Mouse (Mus musculus): ENCODE results near the gene Col3a1. TPM values are rescaled to one million over a fixed set of nuclear protein-coding genes. Genes with fewer than 3 reads are reported as not detected.

The Col3a1 gene
- polyA plus RNA-seq (2012; rRNA removed): 98.2 and 173 TPM in 2 replicates

DNA sequence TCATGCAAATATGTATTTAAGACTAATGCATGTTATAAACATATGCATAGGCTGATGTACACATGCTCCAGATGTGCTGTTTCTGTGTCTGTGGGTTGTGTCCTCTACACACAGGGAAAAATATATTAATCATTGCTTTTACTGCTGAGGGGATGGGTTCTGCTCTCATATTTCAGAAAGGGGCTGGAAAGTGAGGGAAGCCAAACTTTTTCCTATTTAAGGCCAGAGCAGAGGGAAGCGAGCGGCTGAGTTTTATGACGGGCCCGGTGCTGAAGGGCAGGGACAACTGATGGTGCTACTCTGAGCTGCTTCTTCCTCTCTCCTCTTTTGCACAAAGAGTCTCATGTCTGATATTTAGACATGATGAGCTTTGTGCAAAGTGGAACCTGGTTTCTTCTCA lies at the start of gene Col3a1:
Gene Col3a1, plus strand, starts transcription at position 151 of the 400 bp plus-strand sequence.
- TF ChIP-seq POLR2A (IDR thresholded peaks at IDR 0.05; ENCODE audit: borderline replicate concordance, extremely low read depth, insufficient read depth, insufficient read length, poor library complexity, severe bottlenecking): peak; percentile 26; the same call in 1 of the 2 replicates
- no peak for TF ChIP-seq CTCF (IDR thresholded peaks at IDR 0.05; ENCODE audit: borderline replicate concordance, extremely low read depth, insufficient read depth, insufficient read length)
- no peak for DNase-seq (ENCODE audit: low read depth)

DNA sequence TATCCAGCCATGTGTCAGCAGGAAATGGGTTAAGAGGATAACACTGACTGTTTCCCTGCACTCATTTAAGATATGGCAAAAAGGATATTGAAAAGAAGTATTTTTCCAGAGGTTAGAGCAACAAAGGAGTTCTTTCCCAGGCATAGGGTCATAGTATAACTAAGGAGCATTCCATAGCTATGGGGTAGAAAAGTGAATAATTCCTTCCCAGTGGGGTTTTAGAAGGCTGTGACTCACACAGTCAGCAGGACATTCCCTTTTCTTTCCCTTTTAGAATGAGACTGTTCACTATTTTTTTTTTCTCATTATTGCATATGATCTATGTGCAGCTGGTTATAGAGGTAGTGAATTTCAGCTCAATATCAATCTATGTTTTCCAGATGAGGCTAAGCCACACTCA lies 41.9 kb upstream of the Col3a1 start:
- DNase-seq (ENCODE audit: low read depth): no peak
- TF ChIP-seq POLR2A (IDR thresholded peaks at IDR 0.05; ENCODE audit: borderline replicate concordance, extremely low read depth, insufficient read depth, insufficient read length, poor library complexity, severe bottlenecking) (no peak), CTCF (IDR thresholded peaks at IDR 0.05; ENCODE audit: borderline replicate concordance, extremely low read depth, insufficient read depth, insufficient read length) (no peak)

DNA sequence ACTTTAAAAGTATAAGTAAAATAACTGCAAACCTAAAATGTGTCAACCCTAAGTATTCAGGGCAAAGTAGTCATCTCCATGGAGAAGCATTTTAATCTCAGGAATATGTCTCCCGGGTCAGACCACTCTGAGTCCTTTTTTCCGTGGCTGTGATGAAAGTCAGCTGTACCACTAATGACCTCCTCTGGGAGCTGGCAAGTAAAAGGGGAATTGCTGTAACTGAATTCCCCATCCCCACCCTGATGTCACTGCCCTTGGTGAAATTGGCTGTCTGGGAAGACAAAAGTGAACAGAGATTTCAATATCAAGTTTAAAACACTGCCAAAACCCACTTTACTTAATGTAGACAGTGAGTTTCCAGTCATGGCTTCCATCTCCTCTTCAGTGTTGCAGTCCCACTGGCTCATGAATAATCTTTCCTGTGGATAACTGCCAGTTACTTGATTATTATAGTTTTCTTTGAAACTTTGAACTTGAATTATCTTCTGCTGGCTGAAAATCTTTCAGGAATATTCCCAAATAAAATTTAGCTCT lies 35.3 kb upstream of the Col3a1 start:
- TF ChIP-seq POLR2A (IDR thresholded peaks at IDR 0.05; ENCODE audit: borderline replicate concordance, extremely low read depth, insufficient read depth, insufficient read length, poor library complexity, severe bottlenecking) (no peak), CTCF (IDR thresholded peaks at IDR 0.05; ENCODE audit: borderline replicate concordance, extremely low read depth, insufficient read depth, insufficient read length) (no peak)
- DNase-seq (ENCODE audit: low read depth): peak; percentile 36

DNA sequence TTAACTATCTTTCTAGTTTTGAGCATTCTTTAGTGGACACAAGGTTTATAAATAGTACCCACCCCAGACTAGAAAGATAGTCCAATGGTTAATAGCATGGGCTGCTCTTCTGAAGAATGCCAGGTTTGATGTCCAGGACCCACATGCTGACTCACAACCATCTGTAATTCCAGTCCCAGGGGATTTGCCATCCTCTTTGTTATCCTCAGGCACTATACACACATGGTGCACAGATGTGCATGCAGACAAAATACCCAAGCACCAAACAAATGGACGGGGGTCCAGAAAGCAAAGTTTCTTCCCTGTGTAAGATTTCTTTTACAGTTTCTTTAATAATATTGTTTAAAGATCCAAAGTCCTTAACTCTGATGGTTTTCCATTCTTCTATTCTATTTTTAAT lies 23.4 kb upstream of the Col3a1 start:
- no peak for DNase-seq (ENCODE audit: low read depth)
- no peak for TF ChIP-seq CTCF (IDR thresholded peaks at IDR 0.05; ENCODE audit: borderline replicate concordance, extremely low read depth, insufficient read depth, insufficient read length)
- no peak for TF ChIP-seq POLR2A (IDR thresholded peaks at IDR 0.05; ENCODE audit: borderline replicate concordance, extremely low read depth, insufficient read depth, insufficient read length, poor library complexity, severe bottlenecking)

DNA sequence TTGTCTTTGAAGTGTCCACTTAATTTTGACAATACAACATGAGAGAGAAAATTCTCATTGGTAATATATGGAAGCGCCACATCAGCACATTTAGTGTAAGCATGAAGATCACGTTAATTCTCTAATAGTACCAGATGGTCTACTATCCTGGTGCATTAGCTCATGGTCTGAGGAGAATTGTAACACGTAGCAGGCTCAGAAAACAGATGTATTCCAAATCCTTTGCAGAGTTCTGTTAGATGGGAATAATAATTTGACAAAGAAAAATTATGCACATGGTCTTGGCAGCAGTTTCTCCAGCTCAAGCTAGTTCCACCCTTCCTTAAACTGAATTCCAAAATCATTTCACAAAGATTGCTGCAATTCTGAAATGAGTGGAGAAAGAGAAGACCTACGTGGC lies 21.3 kb upstream of the Col3a1 start:
- TF ChIP-seq CTCF (IDR thresholded peaks at IDR 0.05; ENCODE audit: borderline replicate concordance, extremely low read depth, insufficient read depth, insufficient read length): no peak
- no peak for TF ChIP-seq POLR2A (IDR thresholded peaks at IDR 0.05; ENCODE audit: borderline replicate concordance, extremely low read depth, insufficient read depth, insufficient read length, poor library complexity, severe bottlenecking)
- no peak for DNase-seq (ENCODE audit: low read depth)

DNA sequence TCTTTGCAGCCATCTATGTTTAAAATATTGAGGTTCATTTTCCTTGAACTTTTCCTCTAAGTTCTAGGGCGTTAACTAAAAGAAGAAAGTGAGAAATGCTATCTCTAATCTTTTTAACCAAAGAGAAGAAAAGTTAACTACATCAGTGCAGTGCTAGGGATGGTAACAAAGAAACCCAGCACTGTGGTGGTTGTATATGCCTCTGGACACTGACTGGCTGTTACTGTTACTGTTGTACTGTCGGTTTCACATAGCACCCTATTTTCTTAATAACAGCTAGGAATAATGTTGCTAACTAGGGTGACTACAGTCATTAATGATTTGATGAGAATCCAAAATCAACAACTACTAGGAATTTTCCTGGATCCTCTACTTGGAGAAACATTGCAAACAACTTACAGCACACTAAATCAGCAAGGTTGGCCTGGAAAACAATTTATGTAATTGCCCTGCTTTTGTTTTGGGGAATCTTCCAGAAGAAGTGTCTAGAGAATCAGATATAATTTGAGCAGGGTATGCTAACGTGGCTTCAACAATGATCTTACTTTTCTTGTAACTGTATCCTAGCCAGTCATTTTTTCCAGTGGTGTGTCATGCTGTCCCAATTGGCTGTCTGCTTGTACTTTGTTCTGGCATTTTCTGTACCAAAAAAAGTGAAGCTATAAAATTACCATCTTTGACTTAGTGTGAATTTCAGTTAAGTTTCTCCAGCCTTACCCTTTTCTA lies 11.8 kb upstream of the Col3a1 start:
- TF ChIP-seq CTCF (IDR thresholded peaks at IDR 0.05; ENCODE audit: borderline replicate concordance, extremely low read depth, insufficient read depth, insufficient read length) (no peak), POLR2A (IDR thresholded peaks at IDR 0.05; ENCODE audit: borderline replicate concordance, extremely low read depth, insufficient read depth, insufficient read length, poor library complexity, severe bottlenecking) (no peak)
- DNase-seq (ENCODE audit: low read depth): no peak

DNA sequence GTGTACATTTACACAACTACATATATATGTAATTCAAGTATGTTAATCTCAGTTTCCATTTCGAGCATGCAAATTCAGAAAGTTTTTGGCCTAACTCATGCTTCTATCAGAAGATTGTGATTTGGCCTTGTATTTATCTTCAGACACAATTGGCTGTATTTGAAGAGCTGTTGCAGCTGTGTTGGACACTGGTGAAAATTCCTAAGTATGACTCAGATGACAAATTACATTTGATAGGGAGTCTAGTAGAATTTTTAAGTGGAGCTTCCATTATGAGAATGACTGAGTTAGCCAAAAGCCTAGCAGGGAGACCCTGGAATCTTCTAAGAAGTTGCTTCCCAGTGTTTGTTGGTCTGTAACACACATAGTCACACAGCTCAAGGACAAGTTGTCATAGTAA lies 7.1 kb upstream of the Col3a1 start:
- DNase-seq (ENCODE audit: low read depth): no peak

DNA sequence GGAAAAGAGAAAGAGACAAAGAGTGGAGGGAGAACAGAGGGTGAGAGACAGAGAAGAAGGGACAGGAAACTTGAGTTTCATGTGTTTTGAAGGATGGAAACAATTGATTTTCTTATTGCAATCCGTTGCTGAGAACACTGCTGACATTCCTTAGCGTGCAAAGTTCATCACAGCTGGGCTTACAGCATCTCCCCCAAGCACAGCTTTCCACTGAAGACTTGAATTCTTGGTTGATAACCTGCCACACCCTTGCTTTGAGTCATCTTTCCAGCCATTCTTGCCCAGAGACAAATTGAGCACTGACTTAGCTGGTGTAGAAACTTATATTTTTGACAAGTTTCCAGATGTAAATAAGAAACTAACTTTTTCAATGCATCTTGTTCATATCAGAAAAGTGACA lies 2.3 kb upstream of the Col3a1 start:
- DNase-seq (ENCODE audit: low read depth): no peak
- no peak for TF ChIP-seq CTCF (IDR thresholded peaks at IDR 0.05; ENCODE audit: borderline replicate concordance, extremely low read depth, insufficient read depth, insufficient read length)
- TF ChIP-seq POLR2A (IDR thresholded peaks at IDR 0.05; ENCODE audit: borderline replicate concordance, extremely low read depth, insufficient read depth, insufficient read length, poor library complexity, severe bottlenecking): no peak

More for the DNA sequence above, 7.1 kb upstream of the Col3a1 start:
- TF ChIP-seq POLR2A (IDR thresholded peaks at IDR 0.05; ENCODE audit: borderline replicate concordance, extremely low read depth, insufficient read depth, insufficient read length, poor library complexity, severe bottlenecking): no peak

DNA sequence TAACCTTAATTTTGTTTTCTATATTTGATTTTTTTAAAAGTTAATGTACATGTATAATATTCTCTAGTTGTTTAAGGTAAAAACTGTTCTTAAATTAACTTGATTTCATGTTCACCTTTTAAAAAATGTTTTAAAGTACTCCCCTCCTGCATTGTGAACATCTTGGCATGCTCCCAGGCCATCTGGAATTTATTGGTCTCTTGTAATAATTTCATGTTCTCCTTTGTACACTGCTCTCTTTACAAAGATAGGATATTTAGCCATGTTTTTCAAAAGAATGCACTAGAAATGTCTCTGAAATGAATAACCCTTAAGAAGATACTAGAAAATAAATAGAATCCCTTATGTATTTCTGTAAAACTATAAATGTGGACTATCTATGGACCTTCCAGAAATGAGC lies 624 bp downstream of the Col3a1 start:
- TF ChIP-seq POLR2A (IDR thresholded peaks at IDR 0.05; ENCODE audit: borderline replicate concordance, extremely low read depth, insufficient read depth, insufficient read length, poor library complexity, severe bottlenecking) (no peak), CTCF (IDR thresholded peaks at IDR 0.05; ENCODE audit: borderline replicate concordance, extremely low read depth, insufficient read depth, insufficient read length) (no peak)
- DNase-seq (ENCODE audit: low read depth): no peak

DNA sequence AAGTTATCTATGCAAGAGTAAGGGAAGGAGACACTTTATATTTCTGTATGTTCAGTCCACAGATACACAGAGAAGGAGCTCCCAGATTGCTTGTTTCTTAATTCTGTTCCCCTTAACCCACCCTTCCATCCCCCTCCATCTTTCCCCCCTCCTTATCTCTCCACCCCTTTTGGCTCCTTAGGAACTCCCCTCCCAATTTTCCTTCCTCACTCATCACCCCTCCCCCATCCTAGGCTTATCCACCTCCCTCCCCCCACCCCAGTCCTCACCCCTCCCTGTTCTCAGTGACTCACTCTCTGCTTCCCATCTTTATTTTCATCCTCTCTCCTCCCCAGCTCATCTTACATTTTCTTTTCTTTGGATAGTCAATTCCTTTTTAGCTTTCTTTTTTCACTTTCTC lies 1.5 kb downstream of the Col3a1 start:
- peak; percentile 29 for DNase-seq (ENCODE audit: low read depth)
- TF ChIP-seq CTCF (IDR thresholded peaks at IDR 0.05; ENCODE audit: borderline replicate concordance, extremely low read depth, insufficient read depth, insufficient read length) (no peak), POLR2A (IDR thresholded peaks at IDR 0.05; ENCODE audit: borderline replicate concordance, extremely low read depth, insufficient read depth, insufficient read length, poor library complexity, severe bottlenecking) (no peak)

DNA sequence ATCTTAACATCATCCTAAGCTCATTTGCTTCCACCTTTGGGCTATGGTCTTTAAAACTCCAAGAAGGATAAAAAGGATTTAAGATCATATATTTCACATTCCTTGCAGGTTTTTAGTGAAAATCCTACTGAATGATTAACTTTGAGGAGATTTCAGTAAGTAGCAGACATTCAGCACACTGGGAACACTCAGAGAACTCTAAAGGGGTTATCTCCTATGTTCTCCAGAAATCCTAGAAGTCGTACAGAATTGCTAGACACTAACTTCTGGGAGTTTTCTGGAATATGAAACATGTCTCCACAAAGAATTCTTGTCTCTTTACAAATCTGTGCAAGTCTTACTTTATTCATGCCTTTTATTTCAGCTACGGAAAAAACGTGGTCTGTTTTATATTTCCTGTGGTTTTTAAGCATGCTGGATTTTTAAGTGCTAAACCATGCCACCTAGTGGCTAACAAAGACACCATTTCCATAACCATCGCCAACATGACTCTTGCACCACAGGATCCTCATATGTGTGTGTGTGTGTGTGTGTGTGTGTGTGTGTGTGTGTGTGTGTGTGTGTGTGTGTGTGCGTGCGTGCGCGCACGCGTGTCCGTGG lies 2.5 kb downstream of the Col3a1 start:
- TF ChIP-seq POLR2A (IDR thresholded peaks at IDR 0.05; ENCODE audit: borderline replicate concordance, extremely low read depth, insufficient read depth, insufficient read length, poor library complexity, severe bottlenecking): no peak
- TF ChIP-seq CTCF (IDR thresholded peaks at IDR 0.05; ENCODE audit: borderline replicate concordance, extremely low read depth, insufficient read depth, insufficient read length): peak; percentile 64; the same call in 1 of the 2 replicates
- peak; percentile 83 for DNase-seq (ENCODE audit: low read depth)

Measured in brain, embryonic 14.5 days (tissue).